Mouse (Mus musculus) monocyte, adult 5-6 weeks (primary cell): ENCODE data around the gene Gm9573. TPM values are rescaled to one million over a fixed set of nuclear protein-coding genes. Genes with fewer than 3 reads are reported as not detected.

Source experiments
- ATAC-seq: fragments of 153-309, 156-312 bp; replicated peaks from 2 replicates; pipeline ENCODE4 v1.8.0; 2017; ENCODE audit warnings: mild to moderate bottlenecking; ENCODE audit not compliant: low TSS enrichment, insufficient number of reproducible peaks, severe bottlenecking, poor library complexity, low FRiP score
- total RNA-seq: library from RNA; stranded (forward); fragments of 200-1000, 200-491, 200-594 nt; gene quantifications from 3 replicates; pipeline ENCODE4 v1.2.3, GENCODE M21; 2017

Gene Gm9573
- total RNA-seq, result not detected in 3 replicates

- no peak for ATAC-seq
These were observed at the start of gene Gm9573 for GRCm38 (mm10) chr17:35626537-35626936. Gm9573 (minus strand) TSS chr17:35626637.

- ATAC-seq, result peak; percentile 98
These were observed 47.1 kb upstream of the Gm9573 start, which contains the start of gene Gtf2h4 for GRCm38 (mm10) chr17:35673416-35674035. Gtf2h4 (minus strand) TSS chr17:35673739.

GRCm38 (mm10) chr17:35672527-35672926 is 46.1 kb upstream of the Gm9573 start:
- no peak for ATAC-seq

- no peak for ATAC-seq
These were observed 45.4 kb upstream of the Gm9573 start for GRCm38 (mm10) chr17:35671846-35672245.

- ATAC-seq, result no peak
These were observed 43.3 kb upstream of the Gm9573 start for GRCm38 (mm10) chr17:35669731-35670130.

GRCm38 (mm10) chr17:35667334-35668065 is 41.1 kb upstream of the Gm9573 start, which contains the start of gene Vars2:
Vars2 (minus strand) TSS chr17:35667592.
- peak; percentile 74 for ATAC-seq

GRCm38 (mm10) chr17:35666851-35667256 is 40.4 kb upstream of the Gm9573 start:
- no peak for ATAC-seq

- no peak for ATAC-seq
These were observed 39.6 kb upstream of the Gm9573 start for GRCm38 (mm10) chr17:35665957-35666515.

GRCm38 (mm10) chr17:35653086-35653485 is 26.6 kb upstream of the Gm9573 start:
- no peak for ATAC-seq

GRCm38 (mm10) chr17:35649429-35649828 is 23.0 kb upstream of the Gm9573 start:
- ATAC-seq, result no peak

- no peak for ATAC-seq
These were observed 17.3 kb upstream of the Gm9573 start, which contains the start of gene Mucl3 for GRCm38 (mm10) chr17:35643609-35644236. Mucl3 (minus strand) TSS chr17:35643695.

- no peak for ATAC-seq
These were observed 12.9 kb upstream of the Gm9573 start for GRCm38 (mm10) chr17:35639352-35639751.

GRCm38 (mm10) chr17:35638475-35639190 is 12.2 kb upstream of the Gm9573 start:
- ATAC-seq, result no peak

GRCm38 (mm10) chr17:35636363-35636762 is 9.9 kb upstream of the Gm9573 start:
- no peak for ATAC-seq

- peak; percentile 65 for ATAC-seq
These were observed 9.3 kb upstream of the Gm9573 start for GRCm38 (mm10) chr17:35635699-35636111.

- ATAC-seq, result no peak
These were observed 8.8 kb upstream of the Gm9573 start for GRCm38 (mm10) chr17:35635202-35635601.

- ATAC-seq, result no peak
These were observed 7.6 kb upstream of the Gm9573 start for GRCm38 (mm10) chr17:35633992-35634391.

GRCm38 (mm10) chr17:35617127-35617526 is 9.3 kb downstream of the Gm9573 start:
- no peak for ATAC-seq
